Mouse (Mus musculus) kidney, embryonic 14.5 days (tissue): ENCODE data around the gene Tie1. TPM values are rescaled to one million over a fixed set of nuclear protein-coding genes. Genes with fewer than 3 reads are reported as not detected.
A peak's percentile ranks its signal among the peaks of the same experiment; 100 is the strongest.

ENCODE experiments used
- ATAC-seq: fragments of 200-750 bp; cut with Nextera tagmentation; 2 replicates; pipeline ENCODE4 v1.8.0; 2017; ENCODE audit warnings: moderate number of reproducible peaks, mild to moderate bottlenecking, moderate TSS enrichment, moderate library complexity; ENCODE audit not compliant: low FRiP score, low TSS enrichment
- H3K27ac ChIP-seq: fragments of 300-500 bp; sonication (generic); 2 replicates; pipeline ENCODE4 v1.5.1; 2014; ENCODE audit warnings: low read depth, mild to moderate bottlenecking, low read length, moderate library complexity, mixed read lengths
- H3K27me3 ChIP-seq: fragments of 300-500 bp; sonication (generic); 2 replicates; pipeline ENCODE4 v1.6.1; 2014; ENCODE audit warnings: mild to moderate bottlenecking, low read length; ENCODE audit not compliant: control insufficient read depth, insufficient read depth
- H3K36me3 ChIP-seq: fragments of 300-500 bp; sonication (generic); 2 replicates; pipeline ENCODE4 v1.6.1; 2014; ENCODE audit warnings: low read length, mixed read lengths; ENCODE audit not compliant: control insufficient read depth, insufficient read depth
- H3K4me1 ChIP-seq: fragments of 300-500 bp; sonication (generic); 2 replicates; pipeline ENCODE4 v1.6.1; 2014; ENCODE audit warnings: low read length, mixed read lengths; ENCODE audit not compliant: control insufficient read depth, insufficient read depth
- H3K4me2 ChIP-seq: fragments of 300-500 bp; sonication (generic); replicated peaks from 2 replicates; pipeline ENCODE4 v1.6.1; 2014; ENCODE audit warnings: low read depth, mild to moderate bottlenecking, low read length
- H3K4me3 ChIP-seq: fragments of 300-500 bp; sonication (generic); 2 replicates; pipeline ENCODE4 v1.5.1; 2014; ENCODE audit warnings: mild to moderate bottlenecking, low read length
- H3K9ac ChIP-seq: fragments of 300-500 bp; sonication (generic); 2 replicates; pipeline ENCODE4 v1.6.1; 2014; ENCODE audit warnings: low read depth, mild to moderate bottlenecking, low read length, moderate library complexity
- H3K9me3 ChIP-seq: fragments of 300-500 bp; sonication (generic); 2 replicates; pipeline ENCODE4 v1.6.1; 2016; ENCODE audit warnings: low read length; ENCODE audit not compliant: control insufficient read depth
- WGBS: fragments of 180-500 bp; shearing (Covaris S2); extraction: QIAGEN DNeasy Blood & Tissue Kit; methylation state at CpG from one replicate; pipeline ENCODE4 v1.1.7; 2014; 5-methylcytosine and 5-hydroxymethylcytosine counted together
- polyA plus RNA-seq: library from polyadenylated mRNA; unstranded; fragments of >200 nt; fragmentation: Nextera tagmentation; extraction: Ambion mirVana; gene quantifications from 2 replicates; pipeline ENCODE4 v1.2.1, GENCODE M21; 2014

The Tie1 gene
- polyA plus RNA-seq, 1 experiment from 2014 or later, result 30.4 TPM

DNA sequence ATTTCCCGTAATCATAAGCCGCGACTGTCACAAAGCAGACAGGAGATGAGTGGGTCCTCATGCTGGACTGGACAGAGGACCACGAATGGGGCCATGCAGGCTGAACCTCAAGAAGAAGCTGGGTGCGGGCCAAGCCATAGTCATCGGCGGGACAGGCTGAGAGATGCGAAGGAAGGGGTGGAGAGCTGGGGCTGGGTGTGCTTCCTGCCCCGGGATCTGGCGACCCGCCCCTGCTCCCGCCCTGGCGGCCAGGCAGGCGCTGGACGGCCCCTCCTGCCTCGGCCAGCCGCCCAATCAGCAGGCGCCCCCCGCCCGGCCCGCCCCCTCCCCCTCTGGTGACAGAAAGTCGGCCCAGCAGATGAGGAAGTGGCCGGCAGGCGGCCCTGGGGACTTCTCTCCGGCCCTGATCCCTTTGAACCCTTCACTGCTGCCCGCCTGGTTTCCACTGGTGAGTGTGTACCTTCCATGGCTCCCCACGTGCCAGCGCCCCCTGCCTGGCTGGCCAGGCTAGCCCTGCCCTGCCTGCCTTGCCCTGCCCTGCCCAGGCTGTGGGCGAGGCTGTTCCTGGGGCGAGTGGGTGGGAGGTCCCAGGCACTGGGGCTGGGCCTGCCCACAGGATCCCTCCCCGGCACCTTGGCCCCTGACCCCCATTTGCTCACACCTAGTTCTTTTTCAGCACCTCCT is 62.0 kb downstream of the Tie1 start, which contains the start of gene Elovl1:
TSS of gene Elovl1 (plus strand) at position 326 of the 684 bp plus-strand sequence.
- Histone ChIP-seq H3K9ac (peak within 1 kb of the TSS; percentile 77), H3K4me2 (peak within 1 kb of the TSS; percentile 79), H3K4me3 (peak within 1 kb of the TSS; percentile 72), H3K36me3 (peaks cover 29% of the 10 kb centered on the region), H3K27ac (peak within 1 kb of the TSS; percentile 80), H3K27me3 (no peaks in the 10 kb centered on the region), H3K4me1 (peaks cover 25% of the 10 kb centered on the region), H3K9me3 (no peaks in the 10 kb centered on the region)
- ATAC-seq, result peak; percentile 96
- 0% methylated on average over 27 of the region's 31 CpGs for WGBS

DNA sequence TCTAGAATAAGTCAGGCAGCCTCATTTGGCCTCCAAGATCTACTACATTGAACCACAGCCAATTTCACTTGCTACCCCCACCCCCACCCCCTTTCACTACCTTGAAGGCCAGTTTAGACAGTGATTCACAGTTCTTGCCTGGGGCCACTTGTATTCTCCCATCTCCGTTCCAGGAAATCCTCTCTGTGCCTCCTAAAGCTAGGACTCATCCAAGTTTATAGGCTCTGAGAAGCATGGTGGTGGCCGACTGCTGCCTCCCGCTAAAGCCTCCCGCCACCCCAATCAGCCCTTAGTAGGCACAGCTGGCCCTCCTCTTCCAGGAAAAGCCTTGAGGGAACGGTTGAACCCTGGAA is 62.5 kb downstream of the Tie1 start:
- Histone ChIP-seq H3K4me1 (peaks cover 25% of the 10 kb centered on the region), H3K4me2 (peak overlapping the region; percentile 79), H3K27me3 (no peaks in the 10 kb centered on the region), H3K9me3 (no peaks in the 10 kb centered on the region), H3K36me3 (peaks cover 24% of the 10 kb centered on the region), H3K27ac (peak overlapping the region; percentile 80), H3K4me3 (peak overlapping the region; percentile 72), H3K9ac (peak overlapping the region; percentile 77)
- WGBS, result 1% methylated on average over 5 of the region's 5 CpGs
- ATAC-seq, result no peak; the same call in 1 of the 2 replicates

DNA sequence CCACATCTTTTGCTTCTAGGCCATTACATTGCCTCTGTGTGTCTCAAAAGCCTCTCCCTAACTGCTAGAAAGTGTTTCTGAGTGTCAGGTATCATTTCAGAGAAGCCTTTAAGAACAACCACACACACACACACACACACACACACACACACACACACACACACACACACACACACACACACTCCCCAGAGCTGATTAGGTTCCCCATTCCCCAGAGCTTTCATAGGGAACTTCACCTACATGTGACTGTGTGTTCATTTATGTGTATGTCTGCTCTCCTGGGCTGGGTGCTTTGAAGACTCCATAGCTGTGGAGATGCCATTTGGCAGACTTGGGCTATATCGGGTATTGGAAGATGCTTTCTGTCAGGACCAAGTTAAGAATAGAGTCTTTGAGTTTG is 64.5 kb downstream of the Tie1 start:
- H3K9ac ChIP-seq, result no peak overlapping the region
- no peak for ATAC-seq
- no peaks in the 10 kb centered on the region for H3K27me3 ChIP-seq
- WGBS, result 96% methylated on average over 1 of the region's 1 CpGs
- no peak overlapping the region for H3K4me2 ChIP-seq
- no peaks in the 10 kb centered on the region for H3K9me3 ChIP-seq
- H3K36me3 ChIP-seq, result peaks cover 12% of the 10 kb centered on the region
- no peak overlapping the region for H3K4me3 ChIP-seq
- no peak overlapping the region for H3K27ac ChIP-seq
- H3K4me1 ChIP-seq, result peaks cover 25% of the 10 kb centered on the region

DNA sequence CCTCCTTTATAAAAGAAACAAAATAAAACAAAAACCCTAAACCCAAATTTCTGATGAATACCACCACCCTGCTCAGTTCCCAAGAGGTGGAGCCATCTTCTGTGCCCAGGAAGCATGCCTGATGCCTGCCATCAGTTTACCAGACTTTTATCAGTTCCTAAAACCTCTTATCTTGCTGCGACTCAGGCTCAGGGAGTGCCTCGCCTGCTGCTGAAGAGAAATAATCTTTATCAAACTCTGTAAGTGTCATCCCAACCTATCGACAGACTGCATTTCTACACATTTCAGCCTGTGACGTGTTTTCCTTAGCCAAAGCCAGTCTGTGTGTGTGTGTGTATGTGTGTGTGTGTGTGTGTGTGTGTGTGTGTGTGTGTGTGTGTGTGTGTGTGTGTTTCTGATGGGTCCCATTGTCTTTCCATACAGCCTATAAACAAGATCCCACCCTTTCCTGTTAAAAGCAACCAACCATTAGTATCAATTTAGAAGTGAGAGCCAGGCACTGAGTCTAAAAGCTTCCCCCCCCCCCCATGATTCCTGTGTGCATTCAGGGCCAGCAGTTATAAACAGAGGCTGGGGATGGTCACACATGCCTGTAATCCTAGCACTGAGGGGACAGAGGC is 65.2 kb downstream of the Tie1 start:
- H3K4me1 ChIP-seq, result peaks cover 20% of the 10 kb centered on the region
- 91% methylated on average over 4 of the region's 4 CpGs for WGBS
- no peak for ATAC-seq
- no peak overlapping the region for H3K9ac ChIP-seq
- H3K27me3 ChIP-seq, result no peaks in the 10 kb centered on the region
- peaks cover 13% of the 10 kb centered on the region for H3K36me3 ChIP-seq
- H3K9me3 ChIP-seq, result no peaks in the 10 kb centered on the region
- H3K27ac ChIP-seq, result no peak overlapping the region
- H3K4me2 ChIP-seq, result no peak overlapping the region
- no peak overlapping the region for H3K4me3 ChIP-seq

DNA sequence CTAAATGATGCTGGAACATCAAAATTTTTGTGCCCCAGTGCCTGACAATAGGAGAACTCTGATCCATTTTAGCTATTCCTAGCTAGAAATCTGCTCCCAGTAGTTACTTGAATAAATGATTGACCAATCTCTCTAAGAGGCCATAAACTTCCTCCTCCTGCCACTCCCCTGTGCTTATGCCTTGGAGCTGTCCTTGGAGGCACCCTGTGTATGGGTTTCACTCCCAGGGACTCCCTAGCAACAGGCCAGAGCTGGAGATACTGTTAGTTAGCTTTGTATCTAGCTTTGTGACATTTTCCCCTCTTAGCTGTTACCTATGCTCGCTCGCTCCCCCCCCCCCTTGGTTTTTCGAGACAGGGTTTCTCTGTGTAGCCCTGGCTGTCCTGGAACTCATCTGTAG is 68.5 kb downstream of the Tie1 start:
- H3K9ac ChIP-seq, result no peak overlapping the region
- no peak for ATAC-seq
- H3K27me3 ChIP-seq, result no peaks in the 10 kb centered on the region
- no peak overlapping the region for H3K27ac ChIP-seq
- H3K4me2 ChIP-seq, result no peak overlapping the region
- no peak overlapping the region for H3K4me3 ChIP-seq
- no peaks in the 10 kb centered on the region for H3K9me3 ChIP-seq
- peaks cover 31% of the 10 kb centered on the region for H3K36me3 ChIP-seq
- WGBS, result 96% methylated on average over 3 of the region's 3 CpGs
- H3K4me1 ChIP-seq, result no peaks in the 10 kb centered on the region

Other genes with a start within 250 kb of the Tie1 start
- gene Ptprf, start 198.7 kb downstream of the Tie1 start, polyA plus RNA-seq, result 53.3 and 68.1 TPM in 2 replicates
- 8.7 and 13.7 TPM in 2 replicates for gene Szt2, start 80.8 kb downstream of the Tie1 start, polyA plus RNA-seq
- gene Med8, start 80.7 kb downstream of the Tie1 start, polyA plus RNA-seq, result 103 TPM in 2 replicates
- 72.0 and 82.7 TPM in 2 replicates for gene Elovl1, start 62.0 kb downstream of the Tie1 start, polyA plus RNA-seq
- gene Cdc20, start 52.7 kb downstream of the Tie1 start, polyA plus RNA-seq, result 218 and 287 TPM in 2 replicates
- 0.23 TPM in 1 of 2 replicates, not detected in the other for gene Mpl, start 32.5 kb downstream of the Tie1 start, polyA plus RNA-seq
- gene 2610528J11Rik, start 36.9 kb upstream of the Tie1 start, polyA plus RNA-seq, result 15.5 and 15.6 TPM in 2 replicates
- 3.2 and 4.1 TPM in 2 replicates for gene Tmem125, start 54.0 kb upstream of the Tie1 start, polyA plus RNA-seq
- 0.08 and 0.17 TPM in 2 replicates for gene Cfap57, start 130.7 kb upstream of the Tie1 start, polyA plus RNA-seq
- gene Ebna1bp2, start 130.7 kb upstream of the Tie1 start, polyA plus RNA-seq, result 199 and 222 TPM in 2 replicates
- gene Olfr62, start 168.9 kb upstream of the Tie1 start, polyA plus RNA-seq, result not detected in 2 replicates
- 0.15 TPM in 1 of 2 replicates, not detected in the other for gene Olfr1342, start 202.7 kb upstream of the Tie1 start, polyA plus RNA-seq
- gene Olfr1341, start 213.5 kb upstream of the Tie1 start, polyA plus RNA-seq, result not detected in 2 replicates
- not detected in 2 replicates for gene Olfr1340, start 230.1 kb upstream of the Tie1 start, polyA plus RNA-seq
- gene Olfr1339, start 242.1 kb upstream of the Tie1 start, polyA plus RNA-seq, result not detected in 2 replicates